In the genomic region with DNA sequence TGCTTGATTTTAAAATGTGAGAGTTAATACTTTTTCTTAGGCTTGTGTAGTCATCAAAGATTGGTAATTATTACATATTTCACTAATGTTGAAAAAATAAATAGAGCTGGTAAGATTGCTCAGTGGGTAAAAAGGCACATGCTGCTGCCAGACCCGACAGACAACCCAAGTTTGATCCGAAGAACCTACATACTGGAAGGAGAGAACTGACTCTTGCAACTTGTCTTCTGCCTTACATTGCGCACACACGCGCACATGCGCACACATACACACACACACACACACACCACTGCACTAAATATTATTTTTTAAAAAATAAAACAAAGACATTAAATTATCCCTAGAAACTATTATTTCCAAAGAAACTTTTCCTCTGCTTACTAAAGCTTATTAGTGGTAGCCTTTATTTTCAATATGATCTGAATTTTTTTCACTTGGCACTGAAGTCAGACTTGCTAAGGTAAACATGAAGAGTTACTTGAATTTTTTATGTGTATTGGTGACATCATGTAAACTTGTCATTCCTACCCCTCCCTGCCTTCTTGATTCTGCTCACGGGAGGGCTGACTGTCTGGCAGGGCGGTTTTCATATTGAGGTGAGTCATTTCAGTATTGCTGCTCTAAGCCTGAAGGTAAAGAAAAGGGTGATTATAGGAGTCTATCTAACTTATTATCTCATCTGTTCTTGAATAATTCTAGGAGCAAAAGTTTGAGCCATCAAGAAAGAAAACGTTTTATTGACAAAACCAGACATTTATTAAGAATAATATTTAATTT, we compare ENCODE assay signal across 8 mouse cellular contexts. TPM values are rescaled to one million over a fixed set of nuclear protein-coding genes. Genes with fewer than 3 reads are reported as not detected.
DNase-seq lines count a peak whose midpoint lies in the region; ATAC-seq and TF ChIP-seq lines count a peak whose summit lies in the region.

No protein-coding gene starts in this region.

- peak overlapping the region; percentile 62 for H3K4me2 ChIP-seq in kidney, embryonic 14.5 days (replicated peaks; ENCODE audit: low read depth, low read length)
- H3K4me2 ChIP-seq in hindbrain, postnatal 0 days (ENCODE audit: low read depth, low read length): peak overlapping the region; percentile 75
- H3K4me2 ChIP-seq in myocyte (ENCODE audit: low read depth): peak overlapping the region; percentile 86

- peaks cover 6% of the 10 kb centered on the region; the same call in 1 of the 2 replicates for H3K4me1 ChIP-seq in kidney, embryonic 14.5 days (ENCODE audit: control insufficient read depth, insufficient read depth, low read length)
- H3K4me1 ChIP-seq in hindbrain, postnatal 0 days (ENCODE audit: insufficient read depth, low read length): no peaks in the 10 kb centered on the region; the same call in 1 of the 2 replicates

- H3K9me3 ChIP-seq in kidney, embryonic 14.5 days (ENCODE audit: control insufficient read depth, low read length): no peaks in the 10 kb centered on the region
- no peaks in the 10 kb centered on the region for H3K9me3 ChIP-seq in hindbrain, postnatal 0 days (ENCODE audit: low read length)

- TF ChIP-seq POLR2A in myocyte (IDR thresholded peaks at IDR 0.05; ENCODE audit: insufficient read length, low read depth): no peak

- H3K27ac ChIP-seq in kidney, embryonic 14.5 days (ENCODE audit: low read depth, low read length): no peak overlapping the region
- H3K27ac ChIP-seq in hindbrain, postnatal 0 days: no peak overlapping the region

- no peak for ATAC-seq in kidney, embryonic 14.5 days (ENCODE audit: low FRiP score, low TSS enrichment)
- ATAC-seq in hindbrain, postnatal 0 days: no peak

- H3K4me3 ChIP-seq in kidney, embryonic 14.5 days (ENCODE audit: low read length): peak overlapping the region; percentile 98
- H3K4me3 ChIP-seq in hindbrain, postnatal 0 days (ENCODE audit: low read length): peak overlapping the region; percentile 99
- H3K4me3 ChIP-seq in myocyte: peak overlapping the region; percentile 64

- H3K27me3 ChIP-seq in kidney, embryonic 14.5 days (ENCODE audit: control insufficient read depth, insufficient read depth, low read length): no peaks in the 10 kb centered on the region
- H3K27me3 ChIP-seq in hindbrain, postnatal 0 days (ENCODE audit: insufficient read depth, low read length): no peaks in the 10 kb centered on the region
- no peaks in the 10 kb centered on the region for H3K27me3 ChIP-seq in myocyte (ENCODE audit: control insufficient read depth, insufficient read depth, insufficient read length)

- no peak for TF ChIP-seq CTCF in hindbrain, postnatal 0 days (IDR thresholded peaks at IDR 0.05; ENCODE audit: low read depth)

- no peak for DNase-seq in kidney, postnatal 25 days
- peak; percentile 59 for DNase-seq in adipocyte (ENCODE audit: low spot score)
- DNase-seq in hindbrain, postnatal 0 days (ENCODE audit: low spot score): no peak
- no peak for DNase-seq in layer of hippocampus, adult 9-10 months (ENCODE audit: low spot score)
- DNase-seq in cerebellum, adult 8-10 months: no peak
- no peak for DNase-seq in Muller cell, postnatal 12 days (ENCODE audit: inconsistent ontology term)

- no peaks in the 10 kb centered on the region; the same call in 1 of the 2 replicates for H3K36me3 ChIP-seq in kidney, embryonic 14.5 days (ENCODE audit: control insufficient read depth, insufficient read depth, low read length)
- H3K36me3 ChIP-seq in hindbrain, postnatal 0 days (ENCODE audit: insufficient read depth, low read length): no peaks in the 10 kb centered on the region
- H3K36me3 ChIP-seq in myocyte (ENCODE audit: control insufficient read depth, insufficient read depth): peaks cover 3% of the 10 kb centered on the region

- WGBS in kidney, embryonic 14.5 days: 71% methylated on average over 9 of the region's 9 CpGs
- WGBS in hindbrain, postnatal 0 days: 69% methylated on average over 9 of the region's 9 CpGs

- H3ac ChIP-seq in myocyte (ENCODE audit: control insufficient read depth, insufficient read length): peak overlapping the region; percentile 84

- H3K9ac ChIP-seq in kidney, embryonic 14.5 days (ENCODE audit: low read depth, low read length): no peak overlapping the region
- no peak overlapping the region; the same call in 1 of the 2 replicates for H3K9ac ChIP-seq in hindbrain, postnatal 0 days (replicated peaks; ENCODE audit: low read length)

- peaks cover 62% of the 10 kb centered on the region for H3K79me2 ChIP-seq in myocyte (ENCODE audit: control insufficient read depth, insufficient read depth)

TF ChIP-seq in myocyte, 11 proteins besides CTCF, POLR2A, EP300 and RAD21:
- TF ChIP-seq POLR2AphosphoS2 (IDR thresholded peaks at IDR 0.05; ENCODE audit: insufficient read length, low read depth): no peak
- TF ChIP-seq MAX (IDR thresholded peaks at IDR 0.05; ENCODE audit: low read depth): no peak

RNA-seq across cellular contexts. Expression of a gene that starts 1.6 kb away (rescaled TPM):
- 19.7 and 32.7 TPM in 2 replicates for polyA plus RNA-seq in kidney, embryonic 14.5 days (2014; fragmentation: Nextera tagmentation; extraction: Ambion mirVana)
- 28.0 and 44.3 TPM in 2 replicates for total RNA-seq in hindbrain, postnatal 0 days (2014; rRNA removed)
- 26.7 and 27.4 TPM in 2 replicates for polyA plus RNA-seq in hindbrain, postnatal 0 days (2015; fragmentation: Nextera tagmentation; extraction: Ambion mirVana)
- polyA plus RNA-seq in myocyte (2012; fragmentation: generic; extraction: Trizol): 9.0 TPM

RNA-seq across cellular contexts. Expression of a gene that starts 37.9 kb away (rescaled TPM):
- polyA plus RNA-seq in kidney, embryonic 14.5 days (2014; fragmentation: Nextera tagmentation; extraction: Ambion mirVana): 12.1 and 15.2 TPM in 2 replicates
- total RNA-seq in hindbrain, postnatal 0 days (2014; rRNA removed): 74.2 and 89.7 TPM in 2 replicates
- 21.6 and 21.7 TPM in 2 replicates for polyA plus RNA-seq in hindbrain, postnatal 0 days (2015; fragmentation: Nextera tagmentation; extraction: Ambion mirVana)
- polyA plus RNA-seq in myocyte (2012; fragmentation: generic; extraction: Trizol): 34.0 TPM

RNA-seq across cellular contexts. Expression of a gene that starts 38.2 kb away (rescaled TPM):
- polyA plus RNA-seq in kidney, embryonic 14.5 days (2014; fragmentation: Nextera tagmentation; extraction: Ambion mirVana): 119 and 155 TPM in 2 replicates
- 51.0 and 78.1 TPM in 2 replicates for total RNA-seq in hindbrain, postnatal 0 days (2014; rRNA removed)
- polyA plus RNA-seq in hindbrain, postnatal 0 days (2015; fragmentation: Nextera tagmentation; extraction: Ambion mirVana): 120 and 127 TPM in 2 replicates
- polyA plus RNA-seq in myocyte (2012; fragmentation: generic; extraction: Trizol): 39.8 TPM
